Mouse (Mus musculus) heart, embryonic 14.5 days (tissue): ENCODE measurements around the gene Fgf18. TPM values are rescaled to one million over a fixed set of nuclear protein-coding genes. Genes with fewer than 3 reads are reported as not detected.

Source experiments
- ATAC-seq: fragments of 200-750 bp; cut with Nextera tagmentation; 2 replicates; pipeline ENCODE4 v1.8.0; 2017; ENCODE audit warnings: low read depth, moderate TSS enrichment; ENCODE audit not compliant: insufficient number of reproducible peaks, insufficient read depth, low FRiP score
- H3K27ac ChIP-seq, 2 experiments: fragments of 200-500 bp in 1 of 2; fragments of 300-500 bp in 1 of 2; sonication (generic) in 1 of 2; replicated peaks in 1 of 2; 2 replicates each; pipeline ENCODE4 v1.5.1; 2012 to 2014; ENCODE audit warnings: low read depth in 2 of 2, low read length in 2 of 2, control low read depth in 1 of 2, mild to moderate bottlenecking in 1 of 2, mixed read lengths in 1 of 2; ENCODE audit not compliant: control insufficient read depth in 1 of 2, insufficient read depth in 1 of 2
- H3K27me3 ChIP-seq: fragments of 300-500 bp; sonication (generic); 2 replicates; pipeline ENCODE4 v1.6.1; 2014; ENCODE audit warnings: mild to moderate bottlenecking, low read length, control low read depth; ENCODE audit not compliant: control insufficient read depth, insufficient read depth
- H3K36me3 ChIP-seq: fragments of 300-500 bp; sonication (generic); 2 replicates; pipeline ENCODE4 v1.6.1; 2014; ENCODE audit warnings: mild to moderate bottlenecking, control low read depth, low read length, mixed read lengths; ENCODE audit not compliant: control insufficient read depth, insufficient read depth
- H3K4me1 ChIP-seq, 2 experiments: fragments of 200-500 bp in 1 of 2; fragments of 300-500 bp in 1 of 2; sonication (generic) in 1 of 2; 2 replicates each; pipeline ENCODE4 v1.6.1; 2012 to 2014; ENCODE audit warnings: low read length in 2 of 2, control low read depth in 1 of 2, mixed read lengths in 1 of 2; ENCODE audit not compliant: control insufficient read depth in 2 of 2, insufficient read depth in 2 of 2
- H3K4me2 ChIP-seq: fragments of 300-500 bp; sonication (generic); 2 replicates; pipeline ENCODE4 v1.6.1; 2014; ENCODE audit warnings: mild to moderate bottlenecking, low read length
- H3K4me3 ChIP-seq, 2 experiments: fragments of 200-500 bp in 1 of 2; fragments of 300-500 bp in 1 of 2; sonication (generic) in 1 of 2; 2 replicates each; pipeline ENCODE4 v1.5.1; 2012 to 2014; ENCODE audit warnings: low read length in 2 of 2, mild to moderate bottlenecking in 2 of 2, control low read depth in 1 of 2, low read depth in 1 of 2, moderate library complexity in 1 of 2; ENCODE audit not compliant: control insufficient read depth in 1 of 2, insufficient read depth in 1 of 2
- H3K9ac ChIP-seq: fragments of 300-500 bp; sonication (generic); 2 replicates; pipeline ENCODE4 v1.6.1; 2014; ENCODE audit warnings: mild to moderate bottlenecking, low read length
- H3K9me3 ChIP-seq: fragments of 300-500 bp; sonication (generic); 2 replicates; pipeline ENCODE4 v1.6.1; 2016; ENCODE audit warnings: low read length, control low read depth; ENCODE audit not compliant: control insufficient read depth
- WGBS: fragments of 180-500 bp; shearing (Covaris S2); extraction: QIAGEN DNeasy Blood & Tissue Kit; methylation state at CpG from one replicate; pipeline ENCODE4 v1.1.7; 2014; 5-methylcytosine and 5-hydroxymethylcytosine counted together
- polyA plus RNA-seq: library from polyadenylated mRNA; unstranded; fragments of >200 nt; fragmentation: Nextera tagmentation; extraction: Ambion mirVana; gene quantifications from 2 replicates; pipeline ENCODE4 v1.2.1, GENCODE M21; 2014

Gene Fgf18
- polyA plus RNA-seq, 1 experiment from 2014 or later = 7.9 TPM

DNA sequence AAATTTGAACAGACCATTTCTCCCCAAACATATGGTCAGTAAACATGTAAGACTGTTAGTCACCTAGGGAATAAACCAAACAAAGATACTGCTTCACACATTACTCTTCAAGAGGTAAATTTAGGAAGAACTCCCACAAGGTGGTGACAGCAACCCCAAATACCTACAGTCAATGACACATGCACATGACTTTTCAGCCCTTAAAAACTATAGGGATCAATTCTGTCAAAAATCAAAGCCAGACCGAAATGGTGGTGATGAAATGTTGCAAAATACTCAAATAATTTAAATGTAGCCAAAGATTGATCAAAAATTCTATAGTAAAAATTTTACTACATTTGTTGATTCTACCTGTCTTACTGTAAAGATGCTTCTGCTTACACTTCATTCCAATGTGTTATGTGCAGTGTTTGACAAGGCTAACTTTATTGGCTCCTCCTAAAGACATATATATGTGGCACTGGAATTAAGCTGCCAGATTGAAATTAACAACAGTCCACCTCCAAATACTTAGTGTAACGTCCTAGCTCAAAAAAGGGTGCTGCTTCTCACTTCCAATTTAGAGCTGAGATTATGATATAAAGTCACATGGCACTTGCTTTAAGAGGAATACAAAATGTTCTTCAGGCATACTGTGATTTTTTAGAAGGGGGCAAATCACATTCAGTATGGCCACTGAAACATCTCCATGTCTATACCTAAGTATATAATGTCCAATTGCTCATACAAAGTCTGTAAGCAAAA is 10.4 kb upstream of the Fgf18 start:
- no peaks in the 10 kb centered on the region for H3K27me3 ChIP-seq
- no peak overlapping the region for H3K27ac ChIP-seq
- H3K9me3 ChIP-seq = no peaks in the 10 kb centered on the region
- peaks cover 88% of the 10 kb centered on the region for H3K36me3 ChIP-seq
- H3K4me1 ChIP-seq = peaks cover 0 to 12% of the 10 kb centered on the region in 2 experiments; a peak in 2 of 4 replicates
- H3K4me2 ChIP-seq = no peak overlapping the region
- WGBS = 76% methylated on average over 2 of the region's 2 CpGs
- ATAC-seq = no peak
- no peak overlapping the region for H3K9ac ChIP-seq
- H3K4me3 ChIP-seq = no peak overlapping the region

DNA sequence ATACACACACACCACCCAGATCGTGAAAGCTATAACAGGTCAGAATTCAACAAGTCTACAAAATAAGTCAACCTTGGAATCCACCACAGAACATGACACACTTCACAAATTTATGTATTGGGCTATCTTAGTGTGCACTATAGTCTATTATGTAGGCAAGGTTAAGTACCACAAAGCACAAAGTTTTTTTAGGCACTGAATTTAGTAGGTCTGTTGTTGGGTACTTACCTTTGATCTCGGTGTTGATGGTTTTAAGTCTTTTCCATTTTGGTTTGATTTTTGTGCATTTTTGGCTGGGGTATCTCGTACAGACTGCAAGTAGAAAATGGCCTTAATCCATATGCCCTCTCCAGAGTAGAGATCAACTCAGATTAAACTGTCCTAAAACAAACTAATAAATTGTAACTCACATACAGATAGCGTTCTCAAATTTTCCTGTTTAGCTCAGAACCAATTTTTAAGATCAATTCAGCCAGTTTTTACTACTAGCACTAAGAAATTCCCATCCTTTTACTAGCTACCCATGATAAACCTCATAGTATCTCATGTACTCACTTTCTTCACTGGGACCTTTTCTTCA is 9.3 kb upstream of the Fgf18 start:
- H3K36me3 ChIP-seq = peaks cover 99% of the 10 kb centered on the region

GRCm38 (mm10) chr11:33154459-33154858 is 7.3 kb upstream of the Fgf18 start:
- Histone ChIP-seq H3K9ac (no peak overlapping the region), H3K4me1 (no peaks in the 10 kb centered on the region), H3K27ac (no peak overlapping the region), H3K4me2 (no peak overlapping the region), H3K36me3 (peaks cover 99% of the 10 kb centered on the region), H3K9me3 (no peaks in the 10 kb centered on the region), H3K27me3 (no peaks in the 10 kb centered on the region), H3K4me3 (no peak overlapping the region)
- WGBS = 87% methylated on average over 3 of the region's 3 CpGs
- ATAC-seq = no peak

More for the DNA sequence above, 9.3 kb upstream of the Fgf18 start:
- H3K4me2 ChIP-seq = no peak overlapping the region
- no peak for ATAC-seq
- no peak overlapping the region for H3K27ac ChIP-seq
- no peak overlapping the region for H3K9ac ChIP-seq
- H3K4me1 ChIP-seq = peaks cover 0 to 7% of the 10 kb centered on the region in 2 experiments; a peak in 2 of 4 replicates
- 92% methylated on average over 4 of the region's 4 CpGs for WGBS
- H3K9me3 ChIP-seq = no peaks in the 10 kb centered on the region
- no peak overlapping the region for H3K4me3 ChIP-seq
- H3K27me3 ChIP-seq = no peaks in the 10 kb centered on the region

GRCm38 (mm10) chr11:33152997-33153396 is 5.8 kb upstream of the Fgf18 start:
- Histone ChIP-seq H3K4me3 (no peak overlapping the region), H3K9me3 (no peaks in the 10 kb centered on the region), H3K9ac (no peak overlapping the region), H3K27ac (no peak overlapping the region), H3K4me1 (peaks cover 3 to 6% of the 10 kb centered on the region in 2 experiments), H3K27me3 (no peaks in the 10 kb centered on the region), H3K36me3 (peaks cover 88% of the 10 kb centered on the region), H3K4me2 (no peak overlapping the region)
- WGBS = 83% methylated on average over 1 of the region's 1 CpGs
- ATAC-seq = no peak

GRCm38 (mm10) chr11:33151780-33152145 is 4.6 kb upstream of the Fgf18 start:
- no peak for ATAC-seq

GRCm38 (mm10) chr11:33151128-33151779 is 4.1 kb upstream of the Fgf18 start:
- WGBS = 72% methylated on average over 3 of the region's 3 CpGs
- H3K27ac ChIP-seq = no peak overlapping the region
- no peaks in the 10 kb centered on the region for H3K9me3 ChIP-seq
- peaks cover 6 to 8% of the 10 kb centered on the region in 2 experiments for H3K4me1 ChIP-seq
- peaks cover 71% of the 10 kb centered on the region for H3K36me3 ChIP-seq
- no peak overlapping the region for H3K9ac ChIP-seq
- ATAC-seq = no peak
- H3K4me2 ChIP-seq = no peak overlapping the region
- no peak overlapping the region for H3K4me3 ChIP-seq
- no peaks in the 10 kb centered on the region for H3K27me3 ChIP-seq

More at GRCm38 (mm10) chr11:33151780-33152145, 4.6 kb upstream of the Fgf18 start:
- Histone ChIP-seq H3K27me3 (no peaks in the 10 kb centered on the region), H3K9ac (no peak overlapping the region), H3K36me3 (peaks cover 76% of the 10 kb centered on the region), H3K4me2 (no peak overlapping the region), H3K27ac (no peak overlapping the region), H3K4me3 (no peak overlapping the region), H3K9me3 (no peaks in the 10 kb centered on the region), H3K4me1 (peaks cover 6 to 8% of the 10 kb centered on the region in 2 experiments)
- WGBS = 78% methylated on average over 4 of the region's 4 CpGs

- H3K4me1 ChIP-seq = peaks cover 11 to 15% of the 10 kb centered on the region in 2 experiments
- no peak overlapping the region for H3K4me3 ChIP-seq
- H3K9me3 ChIP-seq = no peaks in the 10 kb centered on the region
- H3K27me3 ChIP-seq = no peaks in the 10 kb centered on the region
- H3K36me3 ChIP-seq = peaks cover 62% of the 10 kb centered on the region
- ATAC-seq = no peak
- H3K9ac ChIP-seq = no peak overlapping the region
- no peak overlapping the region for H3K27ac ChIP-seq
- H3K4me2 ChIP-seq = no peak overlapping the region
Observed at GRCm38 (mm10) chr11:33150364-33150763, 3.2 kb upstream of the Fgf18 start.
